Mouse (Mus musculus) adrenal gland, postnatal 25 days (tissue): ENCODE results near the gene Filip1. TPM values are rescaled to one million over a fixed set of nuclear protein-coding genes. Genes with fewer than 3 reads are reported as not detected.

Source experiments
- total RNA-seq: library from RNA; stranded (reverse); gene quantifications from 2 replicates; pipeline ENCODE4 v1.2.3, GENCODE M21; 2021

Filip1 gene
- total RNA-seq, 1 experiment from 2014 or later, result 108 TPM

Other genes with a start within 250 kb of the Filip1 start
- 125 and 133 TPM in 2 replicates for gene Tmem30a, start 219.3 kb downstream of the Filip1 start, total RNA-seq
- gene Senp6, start 54.1 kb upstream of the Filip1 start, total RNA-seq, result 118 and 122 TPM in 2 replicates
- gene Myo6, start 152.2 kb upstream of the Filip1 start, total RNA-seq, result 39.5 and 47.2 TPM in 2 replicates